Mouse (Mus musculus) myocyte (in vitro differentiated cells): ENCODE results near the gene Cdh10. TPM values are rescaled to one million over a fixed set of nuclear protein-coding genes. Genes with fewer than 3 reads are reported as not detected.

ENCODE experiments used
- H3K27me3 ChIP-seq: one replicate; pipeline ENCODE4 v1.6.1; 2011; ENCODE audit not compliant: control insufficient read depth, insufficient read depth, insufficient read length
- H3K36me3 ChIP-seq: one replicate; pipeline ENCODE4 v1.6.1; 2011; ENCODE audit not compliant: control insufficient read depth, insufficient read depth
- H3K4me2 ChIP-seq: one replicate; pipeline ENCODE4 v1.6.1; 2011; ENCODE audit warnings: low read depth, control low read depth
- H3K4me3 ChIP-seq: one replicate; pipeline ENCODE4 v1.5.1; 2011; ENCODE audit warnings: mild to moderate bottlenecking, control low read depth, moderate library complexity
- H3K79me2 ChIP-seq: one replicate; pipeline ENCODE4 v1.6.1; 2011; ENCODE audit not compliant: control insufficient read depth, insufficient read depth
- H3ac ChIP-seq: one replicate; pipeline ENCODE4 v1.6.1; 2011; ENCODE audit not compliant: control insufficient read depth, insufficient read length
- CEBPB ChIP-seq: IDR thresholded peaks from 2 replicates; pipeline ENCODE4 v1.6.1; 2011; ENCODE audit warnings: mild to moderate bottlenecking, moderate library complexity; ENCODE audit not compliant: poor library complexity, insufficient read depth, severe bottlenecking
- E2F4 ChIP-seq: IDR thresholded peaks from one replicate; pipeline ENCODE4 v1.6.1; 2011; ENCODE audit warnings: mild to moderate bottlenecking, control low read depth, moderate library complexity; ENCODE audit not compliant: insufficient read depth
- MAX ChIP-seq: IDR thresholded peaks from one replicate; pipeline ENCODE4 v1.6.1; 2011; ENCODE audit warnings: low read depth, mild to moderate bottlenecking, control low read depth
- MYOD1 ChIP-seq, 3 experiments: IDR thresholded peaks; one replicate each; pipeline ENCODE4 v1.6.1; 2011; ENCODE audit warnings: control low read depth in 2 of 3, low read depth in 2 of 3, mild to moderate bottlenecking in 2 of 3, moderate library complexity in 1 of 3; ENCODE audit not compliant: insufficient read length in 2 of 3, control insufficient read depth in 1 of 3
- MYOG ChIP-seq, 3 experiments: IDR thresholded peaks; one replicate each; pipeline ENCODE4 v1.6.1; 2011; ENCODE audit warnings: control low read depth in 2 of 3, low read depth in 2 of 3, mild to moderate bottlenecking in 2 of 3; ENCODE audit not compliant: insufficient read length in 2 of 3, control insufficient read depth in 1 of 3, insufficient read depth in 1 of 3
- POLR2A ChIP-seq: IDR thresholded peaks from one replicate; pipeline ENCODE4 v1.6.1; 2011; ENCODE audit warnings: low read depth, mild to moderate bottlenecking, control low read depth, moderate library complexity; ENCODE audit not compliant: insufficient read length
- POLR2AphosphoS2 ChIP-seq: IDR thresholded peaks from one replicate; pipeline ENCODE4 v1.6.1; 2011; ENCODE audit warnings: low read depth, control low read depth; ENCODE audit not compliant: insufficient read length
- REST ChIP-seq: IDR thresholded peaks from one replicate; pipeline ENCODE4 v1.6.1; 2011; ENCODE audit warnings: mild to moderate bottlenecking, control low read depth, moderate library complexity; ENCODE audit not compliant: insufficient read depth, insufficient read length
- SRF ChIP-seq: IDR thresholded peaks from one replicate; pipeline ENCODE4 v1.6.1; 2011; ENCODE audit warnings: low read depth; ENCODE audit not compliant: control insufficient read depth, insufficient read length
- TCF12 ChIP-seq: IDR thresholded peaks from one replicate; pipeline ENCODE4 v1.6.1; 2011; ENCODE audit warnings: mild to moderate bottlenecking, control low read depth; ENCODE audit not compliant: poor library complexity, insufficient read depth, severe bottlenecking
- TCF3 ChIP-seq: IDR thresholded peaks from one replicate; pipeline ENCODE4 v1.6.1; 2011; ENCODE audit warnings: low read depth, control low read depth; ENCODE audit not compliant: insufficient read length
- USF1 ChIP-seq: IDR thresholded peaks from one replicate; pipeline ENCODE4 v1.6.1; 2011; ENCODE audit warnings: low read depth, mild to moderate bottlenecking, control low read depth, moderate library complexity
- polyA plus RNA-seq: library from polyadenylated mRNA; unstranded; fragments of >200 nt; fragmentation: generic; extraction: Trizol; gene quantifications from one replicate; pipeline ENCODE4 v1.2.1, GENCODE M21; 2012; ENCODE audit warnings: missing spikeins

Cdh10 gene
- polyA plus RNA-seq, 1 experiment = 3.5 TPM

DNA sequence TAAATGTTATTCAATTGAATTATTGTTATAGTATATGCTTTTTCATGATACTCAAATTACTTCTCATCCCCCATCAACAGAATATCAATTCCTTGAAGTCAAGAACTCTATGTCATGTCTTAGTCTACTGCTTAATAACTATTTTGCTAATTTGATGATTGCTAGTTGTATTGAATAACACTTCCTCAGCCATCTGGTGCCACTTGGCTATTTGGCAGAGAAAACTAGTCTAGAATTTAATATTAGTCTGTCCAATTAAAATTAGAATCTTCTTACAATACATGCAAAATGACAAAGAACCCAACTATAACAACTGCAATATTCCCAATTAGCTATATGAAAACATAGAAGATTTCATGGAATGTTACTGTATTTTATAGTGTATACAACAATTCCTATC is 82.0 kb downstream of the Cdh10 start:
- H3K4me2 ChIP-seq = no peak overlapping the region
- no peaks in the 10 kb centered on the region for H3K27me3 ChIP-seq
- H3K36me3 ChIP-seq = no peaks in the 10 kb centered on the region
- no peak overlapping the region for H3ac ChIP-seq
- no peaks in the 10 kb centered on the region for H3K79me2 ChIP-seq
- no peak overlapping the region for H3K4me3 ChIP-seq
- TF ChIP-seq POLR2A = no peak
- no peak for TF ChIP-seq TCF12
- no peak for TF ChIP-seq USF1
- no peak for TF ChIP-seq TCF3
- no peak for TF ChIP-seq MYOD1 (IDR thresholded peaks at IDR 0.05; ENCODE audit: control insufficient read depth in 1 of 3, insufficient read length in 2 of 3, low read depth in 2 of 3)
- no peak for TF ChIP-seq MYOG (IDR thresholded peaks at IDR 0.05; ENCODE audit: control insufficient read depth in 1 of 3, insufficient read depth in 1 of 3, insufficient read length in 2 of 3, low read depth in 2 of 3)
- TF ChIP-seq E2F4 = no peak
- no peak for TF ChIP-seq SRF
- TF ChIP-seq CEBPB = no peak
- no peak for TF ChIP-seq POLR2AphosphoS2
- TF ChIP-seq REST = no peak
- TF ChIP-seq MAX = no peak

DNA sequence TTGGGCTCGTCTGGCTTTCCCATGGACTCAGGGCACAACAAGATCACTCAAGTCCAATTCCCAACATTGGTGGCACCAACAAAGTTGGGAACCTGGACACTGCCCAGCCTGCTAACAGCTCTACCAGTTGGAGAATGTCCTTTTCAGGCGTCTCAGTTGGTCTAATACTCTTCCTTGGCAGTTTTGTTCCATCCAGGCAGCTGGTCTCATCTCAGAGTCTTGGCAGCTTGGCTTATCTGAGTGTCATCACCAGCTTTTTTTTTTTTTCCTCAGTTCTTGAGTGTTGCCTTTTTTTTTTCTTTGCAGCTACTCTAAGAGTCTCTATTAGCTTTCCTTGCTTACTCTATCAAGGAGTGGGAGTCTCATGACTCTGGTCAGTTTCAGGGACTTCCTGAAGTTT is 85.4 kb downstream of the Cdh10 start:
- H3K36me3 ChIP-seq = no peaks in the 10 kb centered on the region

DNA sequence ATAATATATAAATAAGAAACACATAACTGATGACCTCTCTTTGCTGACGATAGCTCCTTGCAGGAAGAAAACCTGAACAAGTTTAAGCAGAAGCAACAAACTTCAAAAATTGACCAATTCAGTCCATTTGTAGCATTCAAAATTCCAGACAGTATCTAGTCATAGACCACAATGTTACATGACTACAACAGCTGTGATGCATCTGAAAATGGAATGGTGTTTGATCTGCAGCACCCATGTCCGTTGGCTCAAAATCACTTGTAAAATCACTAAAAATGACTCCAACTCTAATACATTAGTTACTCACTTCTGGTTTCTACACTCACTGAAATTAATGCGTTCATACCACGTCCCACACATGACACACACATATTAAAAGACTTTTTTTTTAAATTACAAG is 91.9 kb downstream of the Cdh10 start:
- no peak overlapping the region for H3K4me3 ChIP-seq
- H3K36me3 ChIP-seq = no peaks in the 10 kb centered on the region
- peak overlapping the region; percentile 37 for H3K4me2 ChIP-seq
- no peaks in the 10 kb centered on the region for H3K27me3 ChIP-seq
- no peak for TF ChIP-seq TCF12
- no peak for TF ChIP-seq USF1
- peak in 1 of 3 experiments; percentile 34 for TF ChIP-seq MYOG (IDR thresholded peaks at IDR 0.05; ENCODE audit: control insufficient read depth in 1 of 3, insufficient read depth in 1 of 3, insufficient read length in 2 of 3, low read depth in 2 of 3)
- peak; percentile 90 to 98 (median 95) for TF ChIP-seq MYOD1 (IDR thresholded peaks at IDR 0.05; ENCODE audit: control insufficient read depth in 1 of 3, insufficient read length in 2 of 3, low read depth in 2 of 3)
- H3K79me2 ChIP-seq = no peaks in the 10 kb centered on the region
- H3ac ChIP-seq = no peak overlapping the region

More for the DNA sequence above, 85.4 kb downstream of the Cdh10 start:
- Histone ChIP-seq H3K4me2 (no peak overlapping the region), H3K4me3 (no peak overlapping the region), H3ac (no peak overlapping the region), H3K79me2 (no peaks in the 10 kb centered on the region), H3K27me3 (no peaks in the 10 kb centered on the region)
- no peak for TF ChIP-seq POLR2A
- TF ChIP-seq MAX = no peak
- TF ChIP-seq REST = no peak
- no peak for TF ChIP-seq TCF3
- TF ChIP-seq MYOD1 (IDR thresholded peaks at IDR 0.05; ENCODE audit: control insufficient read depth in 1 of 3, insufficient read length in 2 of 3, low read depth in 2 of 3) = no peak

DNA sequence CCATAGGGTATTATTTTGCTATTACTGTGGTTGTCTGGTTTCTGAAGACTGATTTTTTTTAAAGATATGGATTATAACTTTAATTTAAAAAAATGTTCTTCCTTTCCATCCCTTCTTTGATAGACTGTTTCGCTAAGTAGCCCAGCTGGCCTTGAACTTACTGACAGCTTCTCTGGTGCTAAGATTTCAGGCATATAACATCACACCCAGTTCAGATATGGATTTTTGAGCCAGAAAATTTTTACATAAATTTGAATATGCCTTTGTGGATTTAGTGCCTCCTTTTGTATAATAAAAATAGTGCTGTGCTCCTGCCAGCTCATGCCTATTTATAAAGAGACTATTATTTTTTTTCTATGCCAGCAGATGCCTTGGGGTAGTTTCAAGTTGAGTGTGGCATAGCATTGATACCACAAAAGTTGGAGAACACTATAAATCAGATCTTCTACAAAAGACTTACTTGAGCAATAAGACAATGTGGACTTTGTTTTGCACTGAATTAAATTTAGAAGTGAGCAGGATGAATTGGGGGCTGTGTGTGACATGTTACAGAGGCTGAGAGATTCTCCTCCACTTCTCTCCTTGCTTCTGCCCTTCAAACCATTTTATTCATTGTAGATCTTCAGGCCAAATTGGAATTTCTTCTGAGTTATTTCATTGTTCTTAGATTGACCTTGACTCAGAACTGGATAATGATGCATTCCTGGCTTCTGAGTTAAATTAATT is 106.8 kb downstream of the Cdh10 start:
- H3K36me3 ChIP-seq = no peaks in the 10 kb centered on the region
- TF ChIP-seq SRF = no peak
- no peak for TF ChIP-seq USF1
- no peak for TF ChIP-seq REST
- no peak for TF ChIP-seq CEBPB
- TF ChIP-seq MYOD1 (IDR thresholded peaks at IDR 0.05; ENCODE audit: control insufficient read depth in 1 of 3, insufficient read length in 2 of 3, low read depth in 2 of 3) = no peak
- no peak for TF ChIP-seq MAX
- TF ChIP-seq E2F4 = no peak
- TF ChIP-seq POLR2AphosphoS2 = no peak
- no peak for TF ChIP-seq MYOG (IDR thresholded peaks at IDR 0.05; ENCODE audit: control insufficient read depth in 1 of 3, insufficient read depth in 1 of 3, insufficient read length in 2 of 3, low read depth in 2 of 3)
- no peak for TF ChIP-seq POLR2A
- TF ChIP-seq TCF12 = no peak
- TF ChIP-seq TCF3 = no peak
- H3K27me3 ChIP-seq = no peaks in the 10 kb centered on the region
- no peaks in the 10 kb centered on the region for H3K79me2 ChIP-seq
- peak overlapping the region; percentile 26 for H3K4me2 ChIP-seq
- H3K4me3 ChIP-seq = no peak overlapping the region
- H3ac ChIP-seq = no peak overlapping the region

DNA sequence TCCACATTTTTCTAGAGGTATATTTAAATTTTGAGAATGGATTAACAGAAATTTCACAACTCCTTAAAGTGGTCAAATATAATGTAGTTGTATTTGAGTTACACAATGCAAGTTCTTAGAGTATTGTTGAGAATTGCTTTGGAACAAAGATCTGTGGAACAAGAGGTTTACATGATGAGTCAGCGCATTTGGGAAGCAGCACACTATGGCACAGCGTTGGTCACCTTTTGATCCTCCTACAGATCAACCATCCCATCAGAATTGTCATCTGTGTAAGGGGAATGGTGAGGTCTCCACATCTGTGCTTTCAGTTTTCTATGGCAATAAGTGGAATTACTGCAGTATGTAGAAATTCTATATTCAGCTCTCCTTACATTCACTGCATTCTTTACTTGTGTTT is 108.2 kb downstream of the Cdh10 start:
- H3ac ChIP-seq = no peak overlapping the region
- no peak overlapping the region for H3K4me3 ChIP-seq
- H3K4me2 ChIP-seq = peak overlapping the region; percentile 3
- no peaks in the 10 kb centered on the region for H3K27me3 ChIP-seq
- H3K36me3 ChIP-seq = no peaks in the 10 kb centered on the region
- TF ChIP-seq TCF12 (no peak), REST (no peak), MYOD1 (IDR thresholded peaks at IDR 0.05; ENCODE audit: control insufficient read depth in 1 of 3, insufficient read length in 2 of 3, low read depth in 2 of 3) (no peak), CEBPB (no peak), POLR2AphosphoS2 (no peak), USF1 (no peak), MAX (no peak), POLR2A (no peak), SRF (no peak), E2F4 (no peak)
- no peaks in the 10 kb centered on the region for H3K79me2 ChIP-seq
